ENCODE assay signal across 9 mouse cellular contexts in the genomic region with DNA sequence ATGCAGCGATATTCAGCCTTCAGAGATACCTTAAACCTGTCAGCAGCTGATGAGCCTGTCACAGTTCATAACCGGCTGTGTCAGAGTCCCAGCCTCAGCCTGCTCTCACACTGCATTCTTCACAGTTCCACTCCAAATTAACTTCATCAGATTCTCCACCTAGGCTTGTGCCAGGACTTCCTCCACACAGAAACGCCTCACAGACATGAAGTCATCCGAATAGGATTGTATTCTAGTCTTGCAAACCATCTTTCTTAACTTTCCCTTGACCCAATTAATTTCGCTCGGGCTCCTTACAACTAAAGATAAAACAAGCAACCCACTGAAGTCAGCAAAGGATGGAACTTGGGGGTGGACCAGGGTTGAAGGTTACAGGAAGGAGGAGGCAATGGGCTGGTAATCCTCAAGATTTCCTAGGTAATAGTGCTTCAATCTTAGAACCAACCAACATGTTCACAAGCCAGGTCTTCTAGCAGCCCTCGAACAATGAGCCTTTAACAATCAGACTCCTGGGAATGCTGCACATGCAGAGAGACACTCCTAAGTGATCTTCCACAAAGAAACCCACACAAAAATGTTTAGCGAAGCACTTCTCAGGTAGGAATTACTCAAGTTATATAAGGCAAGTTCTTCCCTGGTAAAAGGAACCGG. TPM values are rescaled to one million over a fixed set of nuclear protein-coding genes. Genes with fewer than 3 reads are reported as not detected.
DNase-seq lines count a peak whose midpoint lies in the region; ATAC-seq lines count a peak whose summit lies in the region.
"Had no signal": no experiment of that assay in that cellular context is flagged by ENCODE, and none has a peak within 500 bp of the region (broad histone marks: within the 10 kb centered on the region; RNA-seq: fewer than 3 reads in every experiment).

No protein-coding gene starts in this region.

- H3K9ac ChIP-seq in heart, embryonic 14.5 days (ENCODE audit: low read length): no peak overlapping the region; the same call in 1 of the 2 replicates
- peak overlapping the region; percentile 40; the same call in 1 of the 2 replicates for H3K9ac ChIP-seq in embryonic facial prominence, embryonic 12.5 days
- H3K9ac ChIP-seq in intestine, embryonic 16.5 days (ENCODE audit: low read depth, low read length): 0 out of 2 replicates have a peak overlapping the region, but pooled peaks have one; percentile 48
- H3K9ac ChIP-seq in neural tube, embryonic 11.5 days (ENCODE audit: low read length): peak overlapping the region; percentile 60

- H3K4me2 ChIP-seq in heart, embryonic 14.5 days (ENCODE audit: low read length): peak overlapping the region; percentile 89
- peak overlapping the region; percentile 83 for H3K4me2 ChIP-seq in embryonic facial prominence, embryonic 12.5 days (replicated peaks)
- H3K4me2 ChIP-seq in intestine, embryonic 16.5 days (ENCODE audit: low read depth, low read length): peak overlapping the region; percentile 96
- peak overlapping the region; percentile 84 for H3K4me2 ChIP-seq in neural tube, embryonic 11.5 days (ENCODE audit: low read depth)

- 26% methylated on average over 9 of the region's 9 CpGs for WGBS in heart, embryonic 14.5 days
- 26% methylated on average over 9 of the region's 9 CpGs for WGBS in embryonic facial prominence, embryonic 12.5 days
- 23% methylated on average over 9 of the region's 9 CpGs for WGBS in intestine, embryonic 16.5 days
- 30% methylated on average over 9 of the region's 9 CpGs for WGBS in neural tube, embryonic 11.5 days

- no peak overlapping the region for H3K27ac ChIP-seq in heart, embryonic 14.5 days (replicated peaks in 1 of 2; ENCODE audit: control insufficient read depth in 1 of 2, insufficient read depth in 1 of 2, low read depth in 2 of 2, low read length in 2 of 2)
- no peak overlapping the region for H3K27ac ChIP-seq in embryonic facial prominence, embryonic 12.5 days
- no peak overlapping the region for H3K27ac ChIP-seq in intestine, embryonic 16.5 days (ENCODE audit: low read length)
- no peak overlapping the region for H3K27ac ChIP-seq in neural tube, embryonic 11.5 days (ENCODE audit: low read depth, low read length)

- no peaks in the 10 kb centered on the region for H3K36me3 ChIP-seq in heart, embryonic 14.5 days (ENCODE audit: control insufficient read depth, insufficient read depth, low read length)
- no peaks in the 10 kb centered on the region for H3K36me3 ChIP-seq in embryonic facial prominence, embryonic 12.5 days
- no peaks in the 10 kb centered on the region for H3K36me3 ChIP-seq in intestine, embryonic 16.5 days (ENCODE audit: control insufficient read depth, insufficient read depth, low read length)
- no peaks in the 10 kb centered on the region for H3K36me3 ChIP-seq in neural tube, embryonic 11.5 days (ENCODE audit: control insufficient read depth, insufficient read depth, low read length)

- no peaks in the 10 kb centered on the region for H3K9me3 ChIP-seq in heart, embryonic 14.5 days (ENCODE audit: control insufficient read depth, low read length)
- H3K9me3 ChIP-seq in embryonic facial prominence, embryonic 12.5 days: no peaks in the 10 kb centered on the region
- no peaks in the 10 kb centered on the region for H3K9me3 ChIP-seq in intestine, embryonic 16.5 days (ENCODE audit: control insufficient read depth, low read length)
- H3K9me3 ChIP-seq in neural tube, embryonic 11.5 days (ENCODE audit: control insufficient read depth, low read length): no peaks in the 10 kb centered on the region

- H3K27me3 ChIP-seq in heart, embryonic 14.5 days (ENCODE audit: control insufficient read depth, insufficient read depth, low read length): peaks cover 25% of the 10 kb centered on the region
- peaks cover 34% of the 10 kb centered on the region for H3K27me3 ChIP-seq in embryonic facial prominence, embryonic 12.5 days
- peaks cover 13% of the 10 kb centered on the region; the same call in 1 of the 2 replicates for H3K27me3 ChIP-seq in intestine, embryonic 16.5 days (replicated peaks; ENCODE audit: control insufficient read depth, insufficient read depth, low read length)
- H3K27me3 ChIP-seq in neural tube, embryonic 11.5 days (ENCODE audit: control insufficient read depth, insufficient read depth, low read length): peaks cover 12% of the 10 kb centered on the region; the same call in 1 of the 2 replicates

- no peak for DNase-seq in heart, postnatal 4 days
- DNase-seq in neural tube, embryonic 11.5 days (ENCODE audit: low spot score): no peak
- no peak for DNase-seq in thymus, adult 18-20 months
- no peak for DNase-seq in cerebellum, adult 9-10 months

- ATAC-seq in heart, embryonic 14.5 days (ENCODE audit: insufficient number of reproducible peaks, insufficient read depth, low FRiP score, low read depth): no peak
- no peak for ATAC-seq in embryonic facial prominence, embryonic 12.5 days (ENCODE audit: insufficient number of reproducible peaks, insufficient read depth, low FRiP score, low TSS enrichment)
- ATAC-seq in intestine, embryonic 16.5 days: 0 out of 2 replicates have a peak, but pooled peaks have one; percentile 9
- no peak for ATAC-seq in neural tube, embryonic 11.5 days (ENCODE audit: insufficient read depth, low FRiP score, low TSS enrichment)
- ATAC-seq in megakaryocyte, adult 5-6 weeks (ENCODE audit: poor library complexity, severe bottlenecking): no peak

- peak overlapping the region; percentile 54 to 58 for H3K4me3 ChIP-seq in heart, embryonic 14.5 days (ENCODE audit: control insufficient read depth in 1 of 2, insufficient read depth in 1 of 2, low read depth in 1 of 2, low read length in 2 of 2)
- peak overlapping the region; percentile 50 for H3K4me3 ChIP-seq in embryonic facial prominence, embryonic 12.5 days
- H3K4me3 ChIP-seq in intestine, embryonic 16.5 days (ENCODE audit: low read length): peak overlapping the region; percentile 58
- H3K4me3 ChIP-seq in neural tube, embryonic 11.5 days (ENCODE audit: low read depth, low read length): peak overlapping the region; percentile 64

- peaks cover 4% of the 10 kb centered on the region in 2 experiments; a peak in 3 of 4 replicates for H3K4me1 ChIP-seq in heart, embryonic 14.5 days (ENCODE audit: control insufficient read depth in 2 of 2, insufficient read depth in 2 of 2, low read length in 2 of 2)
- H3K4me1 ChIP-seq in embryonic facial prominence, embryonic 12.5 days: no peaks in the 10 kb centered on the region; the same call in 1 of the 2 replicates
- no peaks in the 10 kb centered on the region for H3K4me1 ChIP-seq in intestine, embryonic 16.5 days (ENCODE audit: control insufficient read depth, insufficient read depth, low read length)
- no peaks in the 10 kb centered on the region for H3K4me1 ChIP-seq in neural tube, embryonic 11.5 days (ENCODE audit: control insufficient read depth, insufficient read depth, low read length)

RNA-seq across cellular contexts. Expression of a gene that starts 0.8 kb away (rescaled TPM):
- polyA plus RNA-seq in heart, embryonic 14.5 days (2014; fragmentation: Nextera tagmentation; extraction: Ambion mirVana): 20.4 and 21.8 TPM in 2 replicates
- 10 to 100 TPM; 42.8 to 45.5 TPM for total RNA-seq in heart, postnatal 4 days (2021)
- polyA plus RNA-seq in embryonic facial prominence, embryonic 12.5 days (2016; fragmentation: Nextera tagmentation; extraction: Ambion mirVana): 41.5 and 41.8 TPM in 2 replicates
- polyA plus RNA-seq in intestine, embryonic 16.5 days (2015; fragmentation: Nextera tagmentation; extraction: Ambion mirVana): 5.0 and 8.6 TPM in 2 replicates
- 33.4 and 41.2 TPM in 2 replicates for polyA plus RNA-seq in neural tube, embryonic 11.5 days (2014; fragmentation: Nextera tagmentation; extraction: Ambion mirVana)
- total RNA-seq in megakaryocyte, adult 5-6 weeks (2015): 0.04 and 0.23 TPM in 2 replicates
- total RNA-seq in megakaryocyte, adult 5-6 weeks (2017): 0.08 and 0.29 TPM in 2 replicates
- total RNA-seq: MEL had no signal
